Mouse (Mus musculus) liver, postnatal 0 days (tissue): ENCODE data around the gene Gm17359. TPM values are rescaled to one million over a fixed set of nuclear protein-coding genes. Genes with fewer than 3 reads are reported as not detected.
A peak's percentile ranks its signal among the peaks of the same experiment; 100 is the strongest.

ENCODE experiments used
- ATAC-seq: fragments of 200-750 bp; cut with Nextera tagmentation; 2 replicates; pipeline ENCODE4 v1.8.0; 2017; ENCODE audit warnings: mild to moderate bottlenecking, moderate library complexity
- DNase-seq: peaks from one replicate; pipeline ENCODE4 v3.0.0-alpha.2; 2016
- H3K27ac ChIP-seq: fragments of 300-500 bp; sonication (generic); 2 replicates; pipeline ENCODE4 v1.5.1; 2014; ENCODE audit warnings: antibody characterized with exemption, moderate library complexity, mild to moderate bottlenecking, low read depth
- H3K27me3 ChIP-seq: fragments of 300-500 bp; sonication (generic); 2 replicates; pipeline ENCODE4 v1.6.1; 2014; ENCODE audit warnings: low read length, control low read depth, mixed read lengths; ENCODE audit not compliant: insufficient read depth
- H3K36me3 ChIP-seq: fragments of 300-500 bp; sonication (generic); replicated peaks from 2 replicates; pipeline ENCODE4 v1.6.1; 2014; ENCODE audit warnings: mild to moderate bottlenecking, control low read depth, low read length, moderate library complexity, mixed read lengths; ENCODE audit not compliant: insufficient read depth
- H3K4me1 ChIP-seq: fragments of 300-500 bp; sonication (generic); 2 replicates; pipeline ENCODE4 v1.6.1; 2014; ENCODE audit warnings: antibody characterized with exemption, mild to moderate bottlenecking, control low read depth; ENCODE audit not compliant: insufficient read depth
- H3K4me2 ChIP-seq: fragments of 300-500 bp; sonication (generic); 2 replicates; pipeline ENCODE4 v1.6.1; 2014; ENCODE audit warnings: low read depth, mild to moderate bottlenecking, low read length, moderate library complexity, mixed read lengths
- H3K4me3 ChIP-seq: fragments of 300-500 bp; sonication (generic); 2 replicates; pipeline ENCODE4 v1.5.1; 2014; ENCODE audit warnings: low read depth, low read length
- H3K9ac ChIP-seq: fragments of 300-500 bp; sonication (generic); replicated peaks from 2 replicates; pipeline ENCODE4 v1.6.1; 2014; ENCODE audit warnings: mild to moderate bottlenecking, moderate library complexity
- H3K9me3 ChIP-seq: fragments of 300-500 bp; sonication (generic); 2 replicates; pipeline ENCODE4 v1.6.1; 2016; ENCODE audit warnings: mild to moderate bottlenecking, control low read depth, low read length, mixed read lengths
- CTCF ChIP-seq: sonication (generic); IDR thresholded peaks from 2 replicates; pipeline ENCODE4 v1.5.1; 2016; ENCODE audit warnings: antibody characterized with exemption, low read depth
- EP300 ChIP-seq: IDR thresholded peaks from 2 replicates; pipeline ENCODE4 v1.6.1; 2016; ENCODE audit warnings: antibody characterized with exemption, low read depth, mild to moderate bottlenecking
- WGBS: fragments of 180-500 bp; shearing (Covaris S2); extraction: QIAGEN DNeasy Blood & Tissue Kit; methylation state at CpG from one replicate; pipeline ENCODE4 v1.1.7; 2014; ENCODE audit not compliant: insufficient replicate concordance; 5-methylcytosine and 5-hydroxymethylcytosine counted together
- polyA plus RNA-seq: library from polyadenylated mRNA; unstranded; fragments of >200 nt; fragmentation: Nextera tagmentation; extraction: Ambion mirVana; gene quantifications from 2 replicates; pipeline ENCODE4 v1.2.1, GENCODE M21; 2015

Gm17359 gene
- polyA plus RNA-seq, 1 experiment from 2014 or later: 0.09 TPM

DNA sequence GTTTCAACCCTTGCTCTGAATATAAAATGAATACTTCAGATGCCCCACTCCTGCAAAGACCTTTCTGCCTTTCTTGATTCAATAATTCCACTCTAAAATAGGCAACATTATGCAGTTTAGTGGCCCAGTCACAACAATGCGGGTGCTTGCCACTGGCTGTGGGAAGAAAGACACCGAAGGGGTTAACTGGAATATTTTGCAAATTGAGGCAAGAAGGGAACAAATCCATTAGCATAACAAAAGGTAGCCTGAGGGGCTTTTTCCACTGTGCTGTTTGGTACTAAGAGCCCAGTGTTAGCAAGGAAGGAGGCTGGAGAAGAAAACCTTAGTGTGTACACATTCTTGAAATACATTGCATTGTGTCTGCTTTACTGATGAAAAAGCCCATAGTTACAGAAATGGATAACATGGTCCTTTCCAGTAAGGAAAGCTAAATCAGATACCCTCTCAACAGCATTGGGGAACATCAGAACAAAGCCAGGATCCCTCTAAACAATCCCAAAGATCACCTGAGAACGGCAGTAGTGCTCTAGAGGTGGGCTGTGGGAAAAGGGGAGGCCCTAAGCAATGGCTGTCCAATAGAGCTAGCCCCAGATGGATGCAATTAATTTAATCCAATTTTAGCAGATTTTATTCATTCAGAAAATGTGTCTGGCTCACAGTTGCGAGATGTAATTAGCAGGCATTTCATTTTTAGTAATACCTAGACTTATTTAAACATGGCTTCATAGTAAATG, 80.7 kb downstream of the Gm17359 start:
- WGBS: 69% methylated on average over 4 of the region's 4 CpGs
- Histone ChIP-seq H3K9me3 (no peaks in the 10 kb centered on the region), H3K36me3 (no peaks in the 10 kb centered on the region), H3K4me2 (no peak overlapping the region), H3K27me3 (no peaks in the 10 kb centered on the region), H3K27ac (no peak overlapping the region), H3K4me3 (no peak overlapping the region), H3K9ac (no peak overlapping the region), H3K4me1 (peaks cover 2% of the 10 kb centered on the region; the same call in 1 of the 2 replicates)
- TF ChIP-seq CTCF: no peak
- TF ChIP-seq EP300: no peak
- ATAC-seq (no peak), DNase-seq (no peak)

GRCm38 (mm10) chr3:79418921-79419320, 82.5 kb downstream of the Gm17359 start:
- ATAC-seq (no peak), DNase-seq (no peak)
- H3K4me2 ChIP-seq: no peak overlapping the region
- 0 out of 2 replicates have a peak, but pooled peaks cover 2% of the 10 kb centered on the region for H3K4me1 ChIP-seq
- H3K4me3 ChIP-seq: no peak overlapping the region
- WGBS: 67% methylated on average over 14 of the region's 14 CpGs
- H3K9ac ChIP-seq: no peak overlapping the region
- no peaks in the 10 kb centered on the region for H3K27me3 ChIP-seq
- no peaks in the 10 kb centered on the region for H3K9me3 ChIP-seq
- TF ChIP-seq CTCF: no peak
- TF ChIP-seq EP300: no peak
- H3K36me3 ChIP-seq: no peaks in the 10 kb centered on the region
- H3K27ac ChIP-seq: no peak overlapping the region

- Histone ChIP-seq H3K9me3 (no peaks in the 10 kb centered on the region), H3K4me3 (no peak overlapping the region), H3K4me1 (no peaks in the 10 kb centered on the region), H3K27me3 (no peaks in the 10 kb centered on the region), H3K27ac (no peak overlapping the region), H3K9ac (no peak overlapping the region), H3K36me3 (no peaks in the 10 kb centered on the region), H3K4me2 (no peak overlapping the region)
- ATAC-seq: no peak
- no peak for DNase-seq
- no peak for TF ChIP-seq CTCF
- TF ChIP-seq EP300: no peak
- 80% methylated on average over 1 of the region's 1 CpGs for WGBS
These were observed 89.0 kb downstream of the Gm17359 start for GRCm38 (mm10) chr3:79425441-79425840.

DNA sequence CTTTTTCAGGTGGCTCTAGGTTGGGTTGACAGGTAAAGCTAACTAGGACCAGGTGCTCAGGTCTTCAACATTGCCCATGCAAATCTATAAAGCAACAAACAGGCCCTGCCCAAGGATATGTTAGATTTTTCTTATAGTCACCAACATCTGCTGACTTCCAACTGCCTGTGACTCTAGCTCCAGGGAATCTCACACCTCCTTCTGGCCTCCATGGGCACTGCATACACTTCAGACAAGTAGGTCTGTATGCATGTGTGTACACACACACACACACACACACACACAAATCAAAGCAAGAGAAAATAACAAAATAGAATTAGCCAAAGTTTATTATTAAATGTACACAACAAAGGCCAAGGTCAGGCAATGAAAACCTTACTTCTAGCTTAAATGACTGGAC, 97.1 kb downstream of the Gm17359 start:
- no peaks in the 10 kb centered on the region for H3K4me1 ChIP-seq
- ATAC-seq: peak; percentile 54; the same call in 1 of the 2 replicates
- DNase-seq: peak; percentile 23

DNA sequence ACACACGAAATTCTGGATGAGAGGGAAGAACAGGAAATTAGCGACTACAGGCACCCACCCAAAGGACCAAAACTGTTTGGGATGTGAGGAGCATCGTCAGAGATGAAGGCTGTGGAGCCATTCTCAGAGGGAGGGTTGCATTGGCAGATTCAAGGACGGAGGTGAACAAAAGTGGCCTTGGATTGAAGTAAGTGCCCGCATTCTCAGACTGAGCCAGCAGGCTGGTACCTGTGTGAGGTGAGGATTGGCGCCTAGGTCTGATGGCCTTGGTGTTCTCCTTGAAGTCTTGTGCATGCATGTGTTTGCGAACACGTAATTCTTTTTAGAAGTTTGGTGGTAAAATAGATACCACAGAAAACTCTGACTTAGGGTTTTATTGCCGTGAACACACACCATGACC, 98.0 kb downstream of the Gm17359 start:
- Histone ChIP-seq H3K27ac (no peak overlapping the region), H3K4me1 (no peaks in the 10 kb centered on the region), H3K9ac (no peak overlapping the region), H3K27me3 (no peaks in the 10 kb centered on the region), H3K4me3 (no peak overlapping the region), H3K4me2 (no peak overlapping the region), H3K9me3 (no peaks in the 10 kb centered on the region), H3K36me3 (no peaks in the 10 kb centered on the region)
- WGBS: 68% methylated on average over 9 of the region's 9 CpGs
- no peak for TF ChIP-seq EP300
- TF ChIP-seq CTCF: no peak
- ATAC-seq (no peak), DNase-seq (no peak)

More for the DNA sequence above, 97.1 kb downstream of the Gm17359 start:
- Histone ChIP-seq H3K4me3 (no peak overlapping the region), H3K9ac (no peak overlapping the region), H3K27me3 (no peaks in the 10 kb centered on the region), H3K4me2 (no peak overlapping the region), H3K27ac (no peak overlapping the region), H3K9me3 (no peaks in the 10 kb centered on the region), H3K36me3 (no peaks in the 10 kb centered on the region)
- TF ChIP-seq CTCF (peak; percentile 65), EP300 (no peak)

DNA sequence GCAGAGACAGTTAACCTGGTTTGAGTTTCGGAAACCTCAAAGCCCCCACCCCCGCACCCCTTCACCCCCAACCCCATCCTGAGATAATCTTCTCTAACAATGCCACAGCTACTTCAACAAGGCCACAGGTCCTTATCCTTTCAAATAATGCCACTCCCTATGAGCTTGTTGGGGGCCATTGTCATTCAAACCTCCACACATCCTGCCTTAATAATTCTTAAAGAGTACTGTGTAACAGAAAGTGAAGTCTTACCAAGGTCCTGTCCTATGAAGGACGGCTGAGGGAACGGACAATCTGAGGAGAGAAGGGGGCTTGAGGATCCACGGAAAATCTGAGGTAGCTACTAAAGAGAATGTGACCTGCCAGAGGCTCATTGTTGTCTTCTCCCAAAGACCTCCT, 98.5 kb downstream of the Gm17359 start:
- no peak for DNase-seq

DNA sequence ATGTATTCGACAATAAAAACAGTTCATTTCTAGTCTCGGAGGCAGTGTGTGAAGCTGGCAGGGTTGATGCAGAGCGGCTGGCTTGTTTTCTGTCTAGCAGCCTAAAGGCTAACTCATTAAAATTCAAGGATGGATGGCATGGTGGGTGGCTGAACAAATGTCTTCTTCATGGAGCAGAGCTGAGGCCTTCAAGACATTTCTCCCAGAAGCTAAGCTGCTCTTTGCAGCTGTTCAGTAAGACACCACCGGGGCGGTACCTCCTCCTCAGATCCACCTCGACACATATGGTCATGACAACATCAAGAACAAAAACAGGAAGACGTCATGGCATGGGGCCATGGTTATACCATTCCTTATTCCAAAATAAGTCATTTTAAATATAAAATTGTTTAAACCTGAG, 99.7 kb downstream of the Gm17359 start:
- TF ChIP-seq CTCF: no peak
- TF ChIP-seq EP300: no peak
- WGBS: 83% methylated on average over 7 of the region's 7 CpGs
- no peak for DNase-seq
- no peak overlapping the region for H3K9ac ChIP-seq
- no peak for ATAC-seq
- H3K27ac ChIP-seq: no peak overlapping the region
- no peaks in the 10 kb centered on the region for H3K27me3 ChIP-seq
- H3K4me3 ChIP-seq: no peak overlapping the region
- H3K4me1 ChIP-seq: no peaks in the 10 kb centered on the region
- H3K9me3 ChIP-seq: no peaks in the 10 kb centered on the region
- no peak overlapping the region for H3K4me2 ChIP-seq
- no peaks in the 10 kb centered on the region for H3K36me3 ChIP-seq

More for the DNA sequence above, 98.5 kb downstream of the Gm17359 start:
- ATAC-seq: no peak
- WGBS: 58% methylated on average over 5 of the region's 5 CpGs
- Histone ChIP-seq H3K9ac (no peak overlapping the region), H3K4me1 (no peaks in the 10 kb centered on the region), H3K9me3 (no peaks in the 10 kb centered on the region), H3K4me2 (no peak overlapping the region), H3K4me3 (no peak overlapping the region), H3K27me3 (no peaks in the 10 kb centered on the region), H3K36me3 (no peaks in the 10 kb centered on the region), H3K27ac (no peak overlapping the region)
- TF ChIP-seq EP300: no peak
- no peak for TF ChIP-seq CTCF
